Mouse (Mus musculus): Measurements from ENCODE around the gene Olfr51. TPM values are rescaled to one million over a fixed set of nuclear protein-coding genes. Genes with fewer than 3 reads are reported as not detected.

The Olfr51 gene
- polyA plus RNA-seq, 1 experiment, result not detected

Other genes with a start within 250 kb of the Olfr51 start
- gene Zfp354c, start 175.9 kb upstream of the Olfr51 start, polyA plus RNA-seq (2012; rRNA removed), result 0.19 and 0.55 TPM in 2 replicates
- gene Zfp879, start 162.0 kb upstream of the Olfr51 start, polyA plus RNA-seq (2012; rRNA removed), result 0.06 and 0.08 TPM in 2 replicates
- 0.23 and 0.45 TPM in 2 replicates for gene Grm6, start 152.9 kb upstream of the Olfr51 start, polyA plus RNA-seq (2012; rRNA removed)
- gene Zfp454, start 115.9 kb upstream of the Olfr51 start, polyA plus RNA-seq (2012; rRNA removed), result 0.15 and 0.40 TPM in 2 replicates
- gene Zfp2, start 87.4 kb upstream of the Olfr51 start, polyA plus RNA-seq (2012; rRNA removed), result 0.58 and 1.1 TPM in 2 replicates
- gene Zfp354b, start 72.0 kb upstream of the Olfr51 start, polyA plus RNA-seq (2012; rRNA removed), result 0.04 TPM in 1 of 2 replicates, not detected in the other
- not detected in 2 replicates for gene 4933414I15Rik, start 59.8 kb upstream of the Olfr51 start, polyA plus RNA-seq (2012; rRNA removed)
- not detected in 2 replicates for gene Prop1, start 49.8 kb upstream of the Olfr51 start, polyA plus RNA-seq (2012; rRNA removed)
- not detected in 2 replicates for gene Olfr1378, start 37.1 kb upstream of the Olfr51 start, polyA plus RNA-seq (2012; rRNA removed)
- gene Olfr1377, start 21.6 kb upstream of the Olfr51 start, polyA plus RNA-seq (2012; rRNA removed), result not detected in 2 replicates
- not detected in 2 replicates for gene Olfr54, start 10.6 kb downstream of the Olfr51 start, polyA plus RNA-seq (2012; rRNA removed)
- gene Olfr1375, start 44.5 kb downstream of the Olfr51 start, polyA plus RNA-seq (2012; rRNA removed), result not detected in 2 replicates
- gene Zfp354a, start 55.7 kb downstream of the Olfr51 start, polyA plus RNA-seq (2012; rRNA removed), result 0.61 and 1.3 TPM in 2 replicates
- not detected in 2 replicates for gene Gm12569, start 216.9 kb downstream of the Olfr51 start, polyA plus RNA-seq (2012; rRNA removed)